Mouse (Mus musculus): ENCODE data around the gene Cdh13.

DNA sequence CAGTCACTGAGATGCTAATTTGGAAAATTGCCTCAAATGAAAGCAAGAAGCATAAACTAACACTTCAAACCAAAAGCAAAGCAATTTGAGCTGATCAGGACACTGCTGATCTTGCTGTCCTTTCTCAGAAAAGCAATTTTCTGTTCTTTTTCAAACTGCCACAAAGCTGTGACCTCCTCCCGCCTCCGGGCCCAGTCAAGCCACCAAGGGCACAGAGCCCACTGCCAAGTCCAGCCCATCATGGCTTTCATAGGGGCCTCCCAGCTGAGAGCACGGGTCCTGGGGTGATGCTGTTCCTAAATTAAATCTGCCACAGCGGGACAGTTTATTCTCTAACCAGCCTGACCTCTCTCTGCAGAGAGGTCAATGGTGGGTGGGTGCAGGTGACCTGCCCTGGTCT lies 1056.0 kb downstream of the Cdh13 start:
- TF ChIP-seq CTCF (IDR thresholded peaks at IDR 0.05; ENCODE audit: borderline replicate concordance, insufficient read depth, low read depth, low read length) (no peak), POLR2A (IDR thresholded peaks at IDR 0.05; ENCODE audit: borderline replicate concordance, insufficient read depth, low read length) (no peak)
